8 mouse cellular contexts compared by ENCODE assay signal in genomic region chr7:44824872-44825271, GRCm38 (mm10). TPM values are rescaled to one million over a fixed set of nuclear protein-coding genes. Genes with fewer than 3 reads are reported as not detected.
DNase-seq lines count a peak whose midpoint lies in the region; ATAC-seq and TF ChIP-seq lines count a peak whose summit lies in the region.

No protein-coding gene starts in this region.

- WGBS in lung, embryonic 14.5 days: 14% methylated on average over 3 of the region's 3 CpGs

- H3K9me3 ChIP-seq in lung, embryonic 14.5 days (ENCODE audit: low read depth, low read length): no peaks in the 10 kb centered on the region

- H3K4me3 ChIP-seq in lung, embryonic 14.5 days (ENCODE audit: low read depth, low read length): no peak overlapping the region

- H3K4me2 ChIP-seq in lung, embryonic 14.5 days: no peak overlapping the region

- H3K27me3 ChIP-seq in lung, embryonic 14.5 days (ENCODE audit: insufficient read depth, low read length): no peaks in the 10 kb centered on the region

- H3K27ac ChIP-seq in lung, embryonic 14.5 days (ENCODE audit: low read depth): no peak overlapping the region

- peak; percentile 93 for TF ChIP-seq CTCF in lung, embryonic 14.5 days (IDR thresholded peaks at IDR 0.05; ENCODE audit: low read depth)

- ATAC-seq in lung, embryonic 14.5 days (ENCODE audit: insufficient read depth): 0 out of 2 replicates have a peak, but pooled peaks have one; percentile 41
- peak; percentile 80 for ATAC-seq in neutrophil, adult 5-6 weeks (ENCODE audit: extremely low read depth, insufficient number of reproducible peaks, low FRiP score, poor library complexity, severe bottlenecking)

- H3K9ac ChIP-seq in lung, embryonic 14.5 days: no peak overlapping the region

- peak; percentile 76 to 85 for DNase-seq in CD8-positive naive resting alpha-beta T cell, adult 2 months (ENCODE audit: low read depth in 2 of 2, low spot score in 2 of 2)
- peak; percentile 59 for DNase-seq in adrenal gland, adult 8-10 months
- peak; percentile 84 for DNase-seq in embryo, embryonic 11 days
- DNase-seq in heart, adult 9 months (ENCODE audit: low spot score in 2 of 2): peak; percentile 57 to 72
- peak; percentile 78 to 90 for DNase-seq in kidney, postnatal 25 days
- peak; percentile 88 for DNase-seq in lung, embryonic 14.5 days
- DNase-seq in thymus, postnatal 0 days (ENCODE audit: low spot score): peak; percentile 78

- H3K36me3 ChIP-seq in lung, embryonic 14.5 days (ENCODE audit: insufficient read depth): peaks cover 33% of the 10 kb centered on the region

- H3K4me1 ChIP-seq in lung, embryonic 14.5 days (ENCODE audit: insufficient read depth): no peaks in the 10 kb centered on the region

RNA-seq across cellular contexts. Expression of gene Atf5, which starts 8.4 kb away (rescaled TPM):
- 100 to 1,000 TPM in 1 of 4 experiments, 10 to 100 TPM in 3; 76.2 to 108 (median 82.7) TPM for total RNA-seq in adrenal gland, adult 8-10 months (2022)
- polyA plus RNA-seq in lung, embryonic 14.5 days (2014; fragmentation: Nextera tagmentation; extraction: Ambion mirVana): 3.1 TPM in 2 replicates
- total RNA-seq in neutrophil, adult 5-6 weeks (2017): 1.3 and 1.8 TPM in 2 replicates
- polyA plus RNA-seq in thymus, postnatal 0 days (2015; fragmentation: Nextera tagmentation; extraction: Ambion mirVana): 3.4 and 3.7 TPM in 2 replicates

RNA-seq across cellular contexts. Expression of gene Il4i1, which starts 8.7 kb away (rescaled TPM):
- 1 to 10 TPM; 1.7 to 3.7 (median 2.5) TPM for total RNA-seq in adrenal gland, adult 8-10 months (2022)
- polyA plus RNA-seq in lung, embryonic 14.5 days (2014; fragmentation: Nextera tagmentation; extraction: Ambion mirVana): 0.93 and 1.5 TPM in 2 replicates
- total RNA-seq in neutrophil, adult 5-6 weeks (2017): 25.3 and 28.3 TPM in 2 replicates
- 23.6 and 28.0 TPM in 2 replicates for polyA plus RNA-seq in thymus, postnatal 0 days (2015; fragmentation: Nextera tagmentation; extraction: Ambion mirVana)

RNA-seq across cellular contexts. Expression of gene Nup62, which starts 9.0 kb away (rescaled TPM):
- 10 to 100 TPM; 33.8 to 42.8 (median 37.8) TPM for total RNA-seq in adrenal gland, adult 8-10 months (2022)
- 65.8 and 68.9 TPM in 2 replicates for polyA plus RNA-seq in lung, embryonic 14.5 days (2014; fragmentation: Nextera tagmentation; extraction: Ambion mirVana)
- 40.6 and 42.0 TPM in 2 replicates for total RNA-seq in neutrophil, adult 5-6 weeks (2017)
- polyA plus RNA-seq in thymus, postnatal 0 days (2015; fragmentation: Nextera tagmentation; extraction: Ambion mirVana): 88.1 and 109 TPM in 2 replicates

RNA-seq across cellular contexts. Expression of gene Akt1s1, which starts 23.9 kb away (rescaled TPM):
- total RNA-seq in adrenal gland, adult 8-10 months (2022): 100 to 1,000 TPM; 106 to 137 (median 120) TPM
- 61.9 and 76.9 TPM in 2 replicates for polyA plus RNA-seq in lung, embryonic 14.5 days (2014; fragmentation: Nextera tagmentation; extraction: Ambion mirVana)
- total RNA-seq in neutrophil, adult 5-6 weeks (2017): 26.4 and 37.0 TPM in 2 replicates
- polyA plus RNA-seq in thymus, postnatal 0 days (2015; fragmentation: Nextera tagmentation; extraction: Ambion mirVana): 47.3 and 49.2 TPM in 2 replicates

RNA-seq across cellular contexts. Expression of gene Tbc1d17, which starts 24.0 kb away (rescaled TPM):
- total RNA-seq in adrenal gland, adult 8-10 months (2022): 10 to 100 TPM; 69.4 to 94.9 (median 86.1) TPM
- polyA plus RNA-seq in lung, embryonic 14.5 days (2014; fragmentation: Nextera tagmentation; extraction: Ambion mirVana): 60.1 and 73.7 TPM in 2 replicates
- 62.0 and 73.8 TPM in 2 replicates for total RNA-seq in neutrophil, adult 5-6 weeks (2017)
- polyA plus RNA-seq in thymus, postnatal 0 days (2015; fragmentation: Nextera tagmentation; extraction: Ambion mirVana): 56.5 and 60.3 TPM in 2 replicates

Comparison
In these comparisons a context has a peak if more than half of its experiments do, and no peak if none do; other contexts are left out.
1. RNA of gene Atf5, which starts 8.4 kb away (total RNA-seq): 76.2 to 108 TPM in adrenal gland, adult 8-10 months; 1.3 to 1.8 TPM in neutrophil, adult 5-6 weeks; every median in the first group is over 10 times any median in the second.
2. Peak in every context shown above with its lines, with median percentiles within 50 percentile points of each other: DNase-seq.